10 mouse cellular contexts compared by ENCODE assay signal in the genomic region with DNA sequence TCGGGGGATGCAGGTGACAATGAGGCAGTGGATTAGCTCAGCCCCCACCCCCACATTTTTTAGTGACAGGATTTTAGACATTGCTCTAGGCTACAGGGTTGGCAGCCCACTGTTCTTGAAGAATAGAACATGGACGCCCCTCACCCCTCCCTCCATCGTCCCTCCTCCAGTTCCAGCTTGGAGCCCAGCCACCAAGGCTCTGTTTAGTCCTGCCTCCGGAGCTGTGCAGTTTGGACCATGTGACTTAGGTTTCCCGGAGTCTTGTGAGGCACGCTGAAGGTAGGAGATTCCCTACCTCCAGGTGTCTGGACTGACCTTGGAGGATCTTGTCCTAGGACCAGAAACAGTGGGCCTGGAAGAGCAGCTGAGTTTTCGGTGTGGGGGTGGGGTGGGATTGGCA.
DNase-seq lines count a peak whose midpoint lies in the region; ATAC-seq and TF ChIP-seq lines count a peak whose summit lies in the region.
"Had no signal": no experiment of that assay in that cellular context is flagged by ENCODE, and none has a peak within 500 bp of the region (broad histone marks: within the 10 kb centered on the region; RNA-seq: fewer than 3 reads in every experiment).

No protein-coding gene starts in this region.

- TF ChIP-seq EP300 in liver, postnatal 0 days (IDR thresholded peaks at IDR 0.05; ENCODE audit: low read depth): no peak

- H3K36me3 ChIP-seq in heart, embryonic 15.5 days: no peaks in the 10 kb centered on the region
- no peaks in the 10 kb centered on the region for H3K36me3 ChIP-seq in midbrain, embryonic 16.5 days (ENCODE audit: control insufficient read depth, insufficient read depth, low read length)
- no peaks in the 10 kb centered on the region for H3K36me3 ChIP-seq in liver, postnatal 0 days (replicated peaks; ENCODE audit: insufficient read depth, low read length)
- H3K36me3 ChIP-seq: midbrain, embryonic 12.5 days had no signal

- 33% methylated on average over 7 of the region's 7 CpGs for WGBS in heart, embryonic 15.5 days
- 20% methylated on average over 7 of the region's 7 CpGs for WGBS in midbrain, embryonic 16.5 days
- 40% methylated on average over 7 of the region's 7 CpGs for WGBS in liver, postnatal 0 days (ENCODE audit: insufficient replicate concordance)

- ATAC-seq in heart, embryonic 15.5 days (replicated peaks; ENCODE audit: insufficient number of reproducible peaks, insufficient read depth, low FRiP score, low read depth): no peak
- 0 out of 2 replicates have a peak, but pooled peaks have one; percentile 19 for ATAC-seq in midbrain, embryonic 16.5 days
- ATAC-seq in liver, postnatal 0 days: no peak

- no peak overlapping the region for H3K9ac ChIP-seq in heart, embryonic 15.5 days
- H3K9ac ChIP-seq in midbrain, embryonic 16.5 days (ENCODE audit: low read depth, low read length): no peak overlapping the region
- H3K9ac ChIP-seq in liver, postnatal 0 days (replicated peaks): no peak overlapping the region
- H3K9ac ChIP-seq: midbrain, embryonic 12.5 days had no signal

- no peaks in the 10 kb centered on the region for H3K9me3 ChIP-seq in heart, embryonic 15.5 days (replicated peaks)
- H3K9me3 ChIP-seq in midbrain, embryonic 16.5 days (replicated peaks; ENCODE audit: control insufficient read depth, low read length, poor library complexity, severe bottlenecking): no peaks in the 10 kb centered on the region
- no peaks in the 10 kb centered on the region for H3K9me3 ChIP-seq in liver, postnatal 0 days (ENCODE audit: low read length)
- H3K9me3 ChIP-seq: midbrain, embryonic 12.5 days had no signal

- no peak for TF ChIP-seq CTCF in cortical plate, adult 2 months (IDR thresholded peaks at IDR 0.05; ENCODE audit: extremely low read depth, insufficient read depth, low read length)
- TF ChIP-seq CTCF in liver, postnatal 0 days (IDR thresholded peaks at IDR 0.05; ENCODE audit: low read depth): no peak

- peaks cover 43% of the 10 kb centered on the region for H3K27me3 ChIP-seq in heart, embryonic 15.5 days
- H3K27me3 ChIP-seq in midbrain, embryonic 16.5 days (ENCODE audit: control insufficient read depth, insufficient read depth, low read depth, low read length): peaks cover 8% of the 10 kb centered on the region
- 0 out of 2 replicates have a peak, but pooled peaks cover 5% of the 10 kb centered on the region for H3K27me3 ChIP-seq in liver, postnatal 0 days (ENCODE audit: insufficient read depth, low read length)

- intact Hi-C loops in heart, postnatal 14 days (cut with DNase I): no loop called here
- intact Hi-C loops in left cerebral cortex, postnatal 36 days (cut with DNase I): loop anchor here (5.0 kb wide), 1 partner anchor 83 kb away; a partner anchor contains a TSS

- no peak for TF ChIP-seq POLR2A in cortical plate, adult 2 months (IDR thresholded peaks at IDR 0.05; ENCODE audit: extremely low read depth, insufficient read depth, low read length)

- peaks cover 7% of the 10 kb centered on the region; the same call in 1 of the 2 replicates for H3K4me1 ChIP-seq in heart, embryonic 15.5 days (replicated peaks)
- H3K4me1 ChIP-seq in cortical plate, adult 2 months (ENCODE audit: control insufficient read depth, insufficient read depth, low read length): no peaks in the 10 kb centered on the region; the same call in 1 of the 2 replicates
- H3K4me1 ChIP-seq in midbrain, embryonic 16.5 days (ENCODE audit: control insufficient read depth, insufficient read depth, low read length): peaks cover 3% of the 10 kb centered on the region; the same call in 1 of the 2 replicates
- H3K4me1 ChIP-seq in liver, postnatal 0 days (ENCODE audit: insufficient read depth): no peaks in the 10 kb centered on the region

- no peak for DNase-seq in heart, postnatal 14 days
- peak; percentile 31 to 42 for DNase-seq in left cerebral cortex, postnatal 36 days (ENCODE audit: low spot score in 2 of 2)
- DNase-seq in left cerebral cortex, adult 8-10 months (ENCODE audit: low spot score in 2 of 2): no peak
- no peak for DNase-seq in liver, postnatal 0 days
- DNase-seq in thymus, postnatal 36 days: no peak

- no peak overlapping the region for H3K27ac ChIP-seq in heart, embryonic 15.5 days
- H3K27ac ChIP-seq in cortical plate, adult 2 months (ENCODE audit: insufficient read depth, low read length): no peak overlapping the region
- H3K27ac ChIP-seq in midbrain, embryonic 16.5 days (ENCODE audit: low read length): no peak overlapping the region
- no peak overlapping the region for H3K27ac ChIP-seq in liver, postnatal 0 days (ENCODE audit: low read depth)
- H3K27ac ChIP-seq: midbrain, embryonic 12.5 days had no signal

- H3K4me3 ChIP-seq in heart, embryonic 15.5 days: no peak overlapping the region
- peak overlapping the region; percentile 18 for H3K4me3 ChIP-seq in cortical plate, adult 2 months (ENCODE audit: insufficient read depth, low read length)
- no peak overlapping the region for H3K4me3 ChIP-seq in midbrain, embryonic 16.5 days (ENCODE audit: low read depth, low read length)
- H3K4me3 ChIP-seq in liver, postnatal 0 days (ENCODE audit: low read depth, low read length): no peak overlapping the region
- H3K4me3 ChIP-seq: erythroblast, embryonic 14.5 days; midbrain, embryonic 12.5 days had no signal

- 0 out of 2 replicates have a peak overlapping the region, but pooled peaks have one; percentile 1 for H3K4me2 ChIP-seq in heart, embryonic 15.5 days
- H3K4me2 ChIP-seq in midbrain, embryonic 16.5 days (ENCODE audit: low read length): 0 out of 2 replicates have a peak overlapping the region, but pooled peaks have one; percentile 8
- no peak overlapping the region for H3K4me2 ChIP-seq in liver, postnatal 0 days (ENCODE audit: low read depth, low read length)
- H3K4me2 ChIP-seq: midbrain, embryonic 12.5 days had no signal

Comparison
In these comparisons a context has a peak if more than half of its experiments do, and no peak if none do; other contexts are left out.
1. DNase-seq: peak in left cerebral cortex, postnatal 36 days (2 of 2); none in heart, postnatal 14 days (0 of 2), left cerebral cortex, adult 8-10 months (0 of 2), liver, postnatal 0 days (single experiment) and thymus, postnatal 36 days (0 of 2).